Mouse (Mus musculus): ENCODE measurements at regions not wholly inside any gene's neighbourhood (a gene's known extent, or its start where the extent isn't known, plus 50 kb on each side); places are given as distances from the start of the nearest gene placed in this dataset.

DNA sequence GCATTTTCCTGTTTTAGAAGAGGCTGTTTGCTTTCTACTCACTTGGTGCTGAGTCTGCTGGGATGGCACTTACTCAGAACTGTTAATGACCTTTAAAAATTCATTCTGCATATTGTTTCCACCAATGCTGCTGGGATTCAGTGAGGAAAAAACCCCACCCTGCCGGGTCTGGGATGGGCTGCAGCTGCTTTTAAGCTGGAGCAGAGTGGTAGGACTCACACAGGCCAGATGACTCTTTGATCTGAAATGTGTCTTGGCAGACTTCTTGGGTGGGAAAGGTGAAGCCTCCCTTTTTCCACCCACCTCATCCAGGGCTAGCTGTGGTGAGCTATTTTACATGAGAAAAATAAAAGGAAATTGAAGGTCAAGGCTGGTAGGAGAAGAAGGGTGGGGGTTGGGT is 56.4 kb upstream of the Ddhd1 start:
- DNase-seq: peak; percentile 7

DNA sequence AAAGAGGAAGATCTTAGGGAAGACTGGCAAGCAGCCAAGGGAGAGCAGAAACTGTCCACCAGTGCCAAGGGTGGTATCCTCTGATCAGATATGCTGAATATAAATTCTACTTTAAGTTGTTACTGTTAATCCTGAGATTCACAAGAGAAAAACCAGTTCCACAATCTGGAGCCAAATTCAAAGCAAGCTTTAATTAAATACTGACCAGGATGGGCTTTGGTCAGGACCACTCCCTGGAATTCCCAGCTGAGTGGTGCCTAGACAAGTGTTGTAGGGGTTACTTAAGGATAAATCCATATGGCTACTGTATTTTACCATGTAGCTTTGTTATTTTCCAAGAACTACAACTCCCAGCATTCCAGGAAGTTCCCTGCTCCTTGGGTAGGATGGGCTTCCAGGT is 56.8 kb upstream of the Ddhd1 start:
- DNase-seq: no peak

DNA sequence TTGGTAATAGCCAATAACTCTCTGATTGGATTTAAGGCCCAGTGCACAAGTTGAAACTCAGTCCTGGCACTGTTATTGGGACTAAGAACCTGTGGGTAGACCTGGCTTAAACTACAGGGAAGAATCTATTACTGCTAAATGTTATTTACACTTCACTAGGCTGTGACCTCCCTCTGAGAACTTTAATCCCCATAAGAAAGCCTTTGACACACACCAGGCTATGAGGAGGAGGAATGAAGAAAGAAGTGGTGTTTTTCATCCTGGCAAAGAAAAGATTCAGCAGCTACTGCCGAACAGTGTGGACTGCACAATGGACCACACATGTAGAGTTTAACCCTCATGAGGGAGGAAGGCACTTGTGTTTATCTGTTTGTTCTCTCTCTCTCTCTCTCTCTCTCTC is 58.2 kb upstream of the Ddhd1 start:
- DNase-seq: no peak

DNA sequence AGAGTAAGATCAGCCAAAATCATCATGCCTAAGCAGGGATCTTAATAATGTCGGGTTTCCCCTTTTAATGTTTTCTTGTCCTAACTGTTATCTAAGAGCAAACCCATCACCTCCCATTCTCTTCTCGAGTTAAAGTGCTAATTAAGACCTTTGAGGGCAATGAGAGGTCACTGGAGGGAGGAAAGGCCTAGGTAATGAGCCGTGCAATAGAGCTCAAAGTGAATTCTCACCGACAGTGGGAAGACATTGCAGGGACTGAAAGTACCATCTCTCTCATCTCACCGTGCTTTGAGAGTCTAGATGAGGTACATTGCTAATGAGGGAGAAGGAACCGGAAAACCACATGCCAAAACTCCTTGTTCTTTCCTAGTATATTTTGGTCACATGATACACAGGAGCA is 64.9 kb upstream of the Ddhd1 start:
- no peak for DNase-seq

DNA sequence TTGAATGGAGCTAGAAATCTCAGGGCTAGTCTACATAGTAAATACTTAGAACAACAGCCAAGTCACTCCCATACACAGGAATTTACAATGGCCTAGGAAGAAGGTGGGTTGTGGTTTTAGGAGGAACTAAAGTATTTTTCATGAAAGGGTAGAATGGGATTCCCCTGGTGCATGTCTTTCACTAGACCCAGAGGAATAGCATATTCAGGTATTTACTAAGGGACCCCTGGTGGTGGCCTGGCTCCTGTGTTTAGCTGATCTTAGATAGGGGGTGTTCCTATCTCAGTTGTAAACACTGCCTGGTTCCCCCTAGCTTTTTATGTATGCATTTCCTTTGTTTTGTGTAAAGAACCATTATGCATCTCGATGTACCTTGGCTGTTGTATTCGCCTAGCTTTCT is 66.4 kb upstream of the Ddhd1 start:
- DNase-seq: no peak

DNA sequence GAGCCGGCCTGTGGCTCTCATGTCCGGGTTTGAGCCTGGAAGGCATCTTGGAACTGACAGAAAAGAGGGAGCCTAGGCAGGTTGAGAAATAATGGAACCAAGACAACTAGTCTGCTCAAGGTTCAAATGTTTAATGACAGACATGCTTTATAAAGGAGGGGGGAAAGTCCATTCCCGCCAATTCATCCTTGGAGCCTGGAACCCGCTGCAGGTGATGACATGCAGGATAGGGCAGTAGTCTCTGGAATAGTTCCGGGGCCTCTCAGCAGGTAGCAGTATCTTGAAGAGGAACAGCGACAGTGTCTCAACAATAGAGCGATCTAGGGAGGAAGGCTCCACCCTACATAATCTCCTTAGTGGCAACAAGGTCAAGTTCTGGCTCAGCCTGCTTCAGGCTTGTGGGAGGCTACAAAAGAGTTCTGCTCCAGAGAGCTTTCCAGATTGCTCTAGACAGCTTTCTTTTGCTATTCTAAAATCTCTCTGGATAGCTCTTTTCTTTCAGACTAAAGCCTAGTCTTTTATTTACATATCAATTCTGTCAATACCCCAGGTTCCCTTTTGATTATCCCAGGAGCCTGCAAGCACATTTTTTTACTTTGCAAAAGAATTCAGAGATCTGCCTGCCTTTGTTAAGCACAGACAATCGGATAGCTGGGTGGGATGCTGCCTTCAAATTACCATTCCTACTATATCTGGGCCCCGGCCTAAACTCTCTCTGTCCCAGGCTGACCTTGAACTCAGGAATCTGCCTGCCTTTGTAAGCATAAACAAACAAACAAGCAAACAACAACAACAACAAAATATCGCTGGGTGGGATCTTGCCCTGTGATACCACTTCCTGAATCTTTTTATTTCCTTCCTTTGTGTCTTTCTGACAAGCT is 76.8 kb upstream of the Ddhd1 start:
- DNase-seq: no peak

DNA sequence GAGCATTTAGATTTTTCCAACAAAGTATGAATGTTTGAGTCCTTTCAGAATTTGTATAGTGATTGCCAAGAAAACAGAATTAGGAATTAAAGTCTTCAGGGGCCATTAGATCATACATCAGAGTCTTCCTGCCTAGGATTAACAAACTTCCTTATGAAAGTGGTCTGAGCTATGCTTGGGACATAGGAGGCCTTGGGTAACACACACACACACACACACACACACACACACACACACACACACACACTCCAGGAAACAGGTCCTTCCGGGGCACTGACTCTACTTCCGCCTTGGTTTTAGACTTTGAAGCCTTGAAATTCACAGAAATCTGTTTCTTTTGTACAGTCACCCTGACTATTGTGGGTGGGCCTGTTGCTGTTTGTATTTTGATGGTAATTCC is 80.0 kb upstream of the Ddhd1 start:
- no peak for DNase-seq

DNA sequence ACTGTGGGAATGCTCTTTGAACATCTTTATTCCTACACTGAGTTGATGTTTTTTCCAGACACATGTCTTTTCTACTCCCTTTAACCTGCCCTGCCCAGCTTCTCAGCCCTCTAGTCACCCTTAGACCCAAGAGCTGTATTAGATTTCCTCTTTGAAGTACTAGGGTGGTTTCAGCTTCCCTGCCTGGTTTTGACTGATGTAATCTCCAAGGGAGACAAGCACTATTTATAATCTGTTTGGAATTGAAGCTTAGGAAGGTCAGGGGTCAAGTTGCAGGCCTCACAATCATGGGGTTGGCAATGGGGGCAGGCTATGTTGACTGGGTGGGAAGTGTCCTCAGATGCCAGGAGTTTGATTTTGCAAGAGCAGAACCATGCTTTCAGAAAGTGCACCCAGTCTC is 81.7 kb upstream of the Ddhd1 start:
- DNase-seq: no peak

DNA sequence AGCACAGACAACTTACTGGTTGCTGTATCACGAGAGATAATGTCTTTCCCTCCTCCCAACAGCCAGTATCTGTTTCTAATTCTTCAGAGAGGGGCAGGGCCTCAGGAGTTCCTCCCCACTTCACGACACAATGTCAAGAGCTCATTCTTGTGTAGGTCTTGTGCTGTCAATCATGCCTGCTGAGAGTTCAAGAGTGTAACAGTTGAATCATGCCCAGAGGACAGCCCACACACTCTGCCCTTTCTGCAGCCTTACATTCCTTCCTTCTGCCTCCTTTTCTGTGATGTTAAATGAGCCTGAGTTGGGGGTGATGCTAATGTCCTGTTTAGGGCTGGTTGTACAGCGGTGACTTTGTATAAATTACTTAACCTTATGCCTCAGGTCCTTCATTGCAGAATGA is 82.7 kb upstream of the Ddhd1 start:
- no peak for DNase-seq

DNA sequence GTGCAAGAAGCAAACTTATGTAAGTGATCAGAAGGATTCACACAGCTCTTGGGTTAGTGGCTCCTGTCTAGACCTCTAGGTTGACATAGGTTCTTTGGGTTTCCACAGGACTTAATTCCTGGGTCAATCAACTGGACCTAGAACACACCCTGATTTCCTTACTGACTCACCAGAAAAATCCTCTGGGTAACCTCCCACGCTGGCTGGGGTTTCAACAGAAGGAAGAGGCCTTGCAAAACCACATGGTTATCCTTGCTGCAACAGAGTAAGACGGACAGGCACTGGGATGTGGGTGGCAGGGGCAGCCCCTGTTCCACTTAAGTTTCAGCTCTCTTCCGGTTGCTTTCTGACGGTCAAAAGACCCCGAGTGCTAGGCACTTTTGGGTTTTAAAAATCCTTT is 88.2 kb upstream of the Ddhd1 start:
- no peak for DNase-seq

DNA sequence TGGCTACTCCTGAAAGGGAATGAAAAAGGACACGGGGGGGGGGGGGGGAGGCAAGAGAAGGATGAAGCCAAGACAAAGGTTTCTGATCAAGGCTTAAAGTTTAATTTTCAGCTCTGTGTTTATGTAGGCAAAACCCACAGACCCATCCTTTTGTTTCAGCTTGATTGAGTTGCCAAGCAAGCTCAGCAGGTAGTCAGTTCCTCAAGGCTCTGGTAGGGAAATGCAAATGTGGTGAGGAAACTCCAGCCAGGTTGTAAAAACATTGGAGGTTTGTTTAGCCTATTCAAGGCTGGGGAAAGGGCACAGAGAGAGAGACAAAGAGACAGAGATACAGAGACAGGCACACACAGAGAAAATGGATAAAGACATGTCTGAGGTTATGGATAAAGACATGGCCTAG is 99.4 kb upstream of the Ddhd1 start:
- DNase-seq: no peak

DNA sequence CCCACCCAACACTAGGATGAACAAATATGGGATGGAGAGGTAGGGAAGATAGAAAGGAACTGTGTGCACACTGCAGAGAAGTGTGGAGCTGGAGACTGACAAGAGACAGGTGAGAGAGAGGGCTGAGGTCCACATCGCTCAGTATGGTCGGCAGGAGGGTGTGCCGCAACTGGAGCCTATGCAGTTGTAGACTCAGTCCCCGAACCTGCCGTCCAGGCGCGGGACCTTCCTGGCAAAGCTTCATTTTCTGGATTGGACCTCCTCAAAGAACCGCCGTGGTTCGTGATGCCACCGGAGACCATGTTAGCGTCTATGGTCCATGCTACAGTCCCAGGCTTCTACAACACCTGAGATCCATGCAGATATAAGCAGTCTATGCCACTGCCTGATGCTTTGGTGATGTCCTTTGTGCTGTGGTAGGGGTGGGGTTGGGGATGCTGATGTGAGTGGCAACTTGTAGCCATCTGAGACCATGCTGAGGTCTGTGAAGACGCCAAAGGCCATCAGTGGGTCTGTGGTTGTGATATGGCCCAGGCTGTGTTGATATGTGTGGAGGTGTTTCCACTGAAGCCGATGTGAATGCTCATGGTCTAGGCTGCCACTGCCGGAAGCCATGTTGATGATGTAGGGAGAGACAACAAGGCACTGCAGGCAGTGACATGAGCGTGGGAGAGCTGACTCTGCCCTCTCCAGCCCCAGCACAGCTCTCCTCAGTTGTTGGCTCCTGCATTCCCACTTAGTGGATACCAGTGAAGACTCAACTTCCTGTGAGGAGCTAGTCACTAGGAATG is 103.1 kb upstream of the Ddhd1 start:
- no peak for DNase-seq

DNA sequence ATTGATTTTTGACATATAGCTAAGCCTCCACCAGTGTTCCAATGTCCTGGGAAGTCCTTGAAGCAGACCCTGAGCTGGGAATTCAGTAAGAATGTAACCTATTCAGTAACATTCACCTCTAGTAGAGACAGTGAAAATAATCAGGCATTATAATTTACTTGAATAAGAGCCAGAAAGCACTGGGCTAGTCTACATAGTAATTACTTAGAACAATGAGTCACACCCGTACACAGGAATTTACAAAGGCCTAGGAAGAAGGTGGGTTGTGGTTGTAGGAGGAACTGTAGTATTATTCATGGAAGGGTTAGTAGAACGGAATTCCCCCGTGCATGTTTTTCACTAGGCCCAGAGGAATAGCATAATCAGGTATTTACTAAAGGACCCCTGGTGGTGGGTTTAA is 106.3 kb upstream of the Ddhd1 start:
- no peak for DNase-seq

DNA sequence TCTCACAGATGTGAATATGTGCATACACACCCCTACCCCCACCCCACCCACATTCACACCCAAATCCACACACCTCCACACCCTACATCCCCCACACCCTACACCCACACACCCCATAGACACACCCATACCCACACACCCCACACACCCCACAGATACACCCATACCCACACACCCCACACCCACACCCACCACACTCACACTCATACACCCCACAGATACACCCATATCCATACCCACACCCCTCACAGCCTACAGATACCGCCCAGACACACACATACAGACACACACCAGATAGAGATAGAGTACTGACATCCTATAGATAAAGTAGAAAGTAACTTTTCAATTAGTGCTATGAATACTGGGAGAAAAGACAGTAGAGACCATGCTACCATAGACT is 108.6 kb upstream of the Ddhd1 start:
- DNase-seq: no peak

DNA sequence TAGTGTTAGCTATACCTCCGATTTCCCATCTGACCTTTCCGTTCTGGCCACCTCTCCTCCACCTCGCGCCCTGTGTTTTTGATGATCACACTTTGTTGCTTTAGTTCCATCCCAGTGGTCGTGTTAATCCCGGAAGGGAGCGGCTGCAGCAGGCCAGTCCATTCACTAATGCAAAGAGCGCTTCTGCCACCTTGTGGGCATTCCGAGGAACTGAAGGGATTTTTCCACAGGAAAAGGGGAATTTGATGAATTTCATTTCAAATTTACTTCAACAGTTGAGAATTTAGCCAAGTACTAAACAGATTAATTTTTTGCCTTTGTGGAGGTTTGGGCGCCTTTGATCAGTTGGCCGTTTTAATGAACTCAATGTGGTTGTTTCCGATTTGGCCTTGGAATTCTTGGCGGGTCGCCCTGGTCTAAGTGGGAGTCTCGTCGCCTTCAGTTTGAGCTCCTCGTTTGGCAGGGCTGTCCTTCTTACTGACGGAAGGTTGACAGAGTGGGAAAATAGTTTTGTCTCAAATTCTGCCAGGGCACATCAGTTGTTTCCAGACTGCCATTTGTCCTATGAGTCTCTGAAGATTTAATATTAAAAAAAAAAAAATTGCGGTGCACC is 114.8 kb upstream of the Ddhd1 start:
- peak; percentile 76 for DNase-seq

DNA sequence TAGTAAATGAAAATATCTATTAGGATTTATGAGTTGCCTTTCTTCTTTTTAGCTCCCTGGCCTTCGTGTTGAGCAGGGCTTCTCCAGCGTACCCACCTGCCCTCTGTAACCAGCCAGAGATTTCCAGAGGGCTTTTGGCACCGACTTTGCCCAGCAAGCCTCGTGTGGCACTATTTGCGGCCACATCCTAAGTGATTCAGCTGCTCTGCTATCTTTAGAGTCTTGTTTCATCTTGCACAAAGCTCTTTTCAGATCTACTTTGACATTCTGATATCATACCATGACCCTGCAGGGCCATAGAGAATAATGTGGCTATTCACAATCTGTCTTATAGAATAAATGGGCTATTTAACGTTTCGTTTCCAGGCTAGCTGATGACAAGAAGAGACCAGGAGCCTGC is 115.4 kb upstream of the Ddhd1 start:
- peak; percentile 27 for DNase-seq

DNA sequence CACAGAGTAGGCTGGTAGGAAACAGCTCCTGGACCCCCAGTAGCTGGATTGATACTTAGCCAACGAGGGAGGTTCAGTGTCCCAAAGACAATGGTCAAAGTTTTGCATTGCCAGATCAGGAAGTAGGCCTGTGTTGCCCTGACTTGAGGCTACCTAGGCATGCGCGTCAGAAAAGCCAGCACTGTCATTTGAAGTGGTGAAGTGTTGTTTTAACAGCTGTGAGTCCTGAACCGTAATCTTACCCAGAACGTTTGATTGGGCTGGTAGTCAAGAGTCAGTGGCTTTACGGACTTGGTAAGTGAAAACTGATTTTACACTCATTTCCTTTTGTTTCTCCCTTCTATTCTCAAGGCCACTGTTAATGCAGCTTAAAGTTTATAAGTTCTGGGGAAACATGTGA is 123.9 kb upstream of the Ddhd1 start:
- DNase-seq: no peak

DNA sequence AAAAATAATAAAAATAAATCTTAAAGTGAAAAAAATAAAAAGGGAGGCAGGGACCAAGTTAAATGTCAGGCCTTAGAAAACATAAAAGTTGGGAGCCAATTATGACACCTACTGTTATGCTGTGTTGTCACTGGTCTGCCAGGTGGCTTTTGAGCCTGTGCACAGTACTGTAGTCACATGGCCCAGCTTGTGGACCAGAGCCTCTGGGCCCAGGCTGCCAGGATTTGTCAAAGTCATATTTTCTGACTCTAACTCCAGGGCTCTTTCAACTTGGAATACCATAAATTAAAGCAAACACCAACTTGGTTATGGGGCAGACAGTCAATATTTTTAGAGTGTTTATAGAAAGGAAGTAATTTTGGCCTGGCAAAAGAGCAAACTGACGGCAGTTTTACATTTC is 137.0 kb upstream of the Ddhd1 start:
- DNase-seq: no peak

DNA sequence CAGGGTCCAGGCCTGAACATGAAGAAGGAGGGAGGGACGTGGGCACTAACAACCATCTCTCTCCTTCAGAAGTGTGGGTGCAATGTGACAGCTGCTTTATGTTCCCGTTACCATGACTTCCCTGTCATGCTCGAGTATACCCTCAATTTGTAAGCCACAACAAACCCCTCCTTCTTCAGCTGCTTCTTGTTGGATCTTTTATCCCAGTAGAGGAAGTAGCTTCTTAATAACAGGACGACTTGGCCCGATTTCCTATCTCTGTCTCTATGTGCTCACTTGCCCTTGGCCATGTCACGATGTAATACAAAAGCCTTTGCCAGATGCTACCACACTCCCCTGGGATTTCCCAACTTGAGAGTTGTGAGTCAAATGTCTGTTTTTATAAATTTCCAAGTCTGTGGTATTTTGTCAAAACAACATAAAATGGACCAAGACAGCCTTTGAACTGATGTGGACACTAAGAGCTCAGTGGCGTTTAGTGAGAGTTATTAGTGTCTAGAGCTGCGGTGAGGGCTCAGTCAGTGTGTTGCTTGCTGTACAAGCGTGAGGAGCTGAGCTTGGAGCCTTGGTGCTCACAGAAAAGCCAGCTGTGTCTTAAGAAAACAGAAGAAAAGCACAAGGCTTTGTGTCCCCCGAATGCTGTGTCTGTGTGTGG is 138.8 kb upstream of the Ddhd1 start:
- peak; percentile 34 for DNase-seq

DNA sequence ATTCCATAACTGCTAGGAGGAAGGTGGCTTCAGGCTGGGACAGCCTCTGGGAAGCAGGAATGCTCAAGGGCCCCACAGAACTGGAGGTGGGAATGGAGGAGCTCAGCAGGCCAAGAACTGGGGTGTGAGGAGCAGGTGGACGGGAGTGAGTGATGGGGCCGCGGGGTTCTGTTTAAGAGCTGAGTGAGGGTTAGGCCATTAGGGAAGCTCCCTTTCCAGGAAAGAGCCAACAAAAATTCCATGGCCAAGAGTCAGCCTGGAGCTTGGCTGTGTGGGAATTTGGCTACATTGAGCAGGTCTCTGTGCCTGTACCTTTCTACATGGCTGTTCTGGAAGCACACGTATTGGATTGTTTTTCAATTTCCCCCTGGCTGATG is 139.4 kb upstream of the Ddhd1 start:
- no peak for DNase-seq

DNA sequence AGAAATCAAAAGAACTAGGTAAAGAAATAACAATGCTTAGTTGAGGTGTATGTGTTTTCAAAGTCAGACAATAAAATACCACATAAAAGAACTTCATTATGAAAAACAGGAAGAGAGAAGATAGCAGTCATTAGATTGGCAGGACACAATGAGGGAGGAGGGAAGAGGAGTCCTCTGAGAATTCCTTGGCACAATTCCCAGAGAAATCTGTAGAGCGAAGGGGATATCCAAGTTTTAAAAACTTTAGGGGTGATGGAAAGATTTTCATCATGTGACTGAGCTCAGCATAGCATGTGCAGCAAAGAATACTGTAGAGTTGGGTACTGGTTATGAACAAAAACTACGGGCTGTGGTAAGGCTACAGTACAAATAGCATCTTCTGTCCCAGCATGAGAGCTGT is 141.3 kb upstream of the Ddhd1 start:
- no peak for DNase-seq

DNA sequence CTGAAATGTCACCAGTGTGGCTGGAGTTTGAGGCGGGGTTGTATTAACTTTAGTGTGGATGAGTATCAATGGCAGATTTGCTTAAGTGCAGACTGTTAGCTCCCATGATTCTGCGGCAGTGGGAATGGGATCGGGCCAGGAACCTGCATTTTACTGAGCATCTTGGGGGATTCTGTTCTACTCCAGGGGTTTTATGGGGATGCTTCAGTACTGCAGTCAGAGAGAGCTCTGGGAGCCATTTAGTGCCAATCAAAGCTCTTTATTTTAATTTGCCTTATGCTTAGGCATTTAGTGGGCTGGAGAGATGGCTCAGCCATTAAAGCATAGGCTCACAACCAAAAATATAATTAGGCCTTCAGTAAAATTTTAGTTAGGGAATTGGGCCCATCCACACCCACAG is 148.0 kb upstream of the Ddhd1 start:
- no peak for DNase-seq

DNA sequence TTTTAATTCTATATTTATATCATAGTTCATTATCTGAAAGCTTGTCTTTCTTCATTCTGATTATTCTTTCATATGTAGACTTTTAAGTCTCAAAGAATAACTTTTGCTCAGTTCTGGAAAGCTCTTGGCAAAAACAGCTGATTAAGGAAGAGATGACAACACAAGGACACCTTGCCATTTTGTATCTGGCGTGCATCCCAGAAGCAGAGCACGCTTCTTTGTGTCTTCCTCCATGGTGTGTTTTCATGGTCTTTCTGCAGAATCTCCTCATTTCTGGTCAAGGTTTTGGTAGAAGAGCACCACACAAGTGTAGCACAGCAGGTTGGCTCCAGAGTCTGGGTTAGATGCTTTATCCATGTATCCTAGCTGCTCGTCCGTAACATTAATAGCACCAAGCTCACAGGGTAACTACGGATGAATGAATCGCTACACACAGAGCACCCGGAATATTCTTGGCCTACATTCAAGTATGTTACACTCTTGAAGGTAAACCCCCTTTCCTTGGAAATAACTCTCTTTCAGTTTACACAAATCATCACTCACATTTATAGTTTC is 148.9 kb upstream of the Ddhd1 start:
- DNase-seq: no peak
